15 mouse cellular contexts compared by ENCODE assay signal in genomic region chr15:84659856-84660255, GRCm38 (mm10).
"Had no signal": no experiment of that assay in that cellular context is flagged by ENCODE, and none has a peak within 500 bp of the region (broad histone marks: within the 10 kb centered on the region; RNA-seq: fewer than 3 reads in every experiment).

No protein-coding gene starts in this region.

- DNase-seq: kidney, adult 9 months; kidney, postnatal 36 days; layer of hippocampus, adult 9-11 months; layer of hippocampus, postnatal 36 days; liver, embryonic 13.5 days; liver, postnatal 0 days; midbrain, embryonic 14.5 days; right cerebral cortex, postnatal 4 days; spleen, adult 18-20 months; thymus, adult 2 months; thymus, postnatal 36 days had no signal

- H3K4me2 ChIP-seq: limb, embryonic 15.5 days; liver, embryonic 13.5 days; lung, embryonic 15.5 days; neural tube, embryonic 12.5 days had no signal

- H3K36me3 ChIP-seq: limb, embryonic 15.5 days; liver, embryonic 13.5 days; lung, embryonic 15.5 days; neural tube, embryonic 12.5 days had no signal

- H3K27ac ChIP-seq: kidney, postnatal 0 days; limb, embryonic 15.5 days; liver, embryonic 13.5 days; lung, embryonic 15.5 days; neural tube, embryonic 12.5 days had no signal

- ATAC-seq: liver, postnatal 0 days had no signal

- H3K4me3 ChIP-seq: limb, embryonic 15.5 days; liver, embryonic 13.5 days; lung, embryonic 15.5 days; neural tube, embryonic 12.5 days had no signal

- H3K9me3 ChIP-seq: limb, embryonic 15.5 days; liver, embryonic 13.5 days; lung, embryonic 15.5 days; neural tube, embryonic 12.5 days had no signal

- H3K9ac ChIP-seq: limb, embryonic 15.5 days; liver, embryonic 13.5 days; liver, postnatal 0 days; lung, embryonic 15.5 days; neural tube, embryonic 12.5 days had no signal
